Mouse (Mus musculus): ENCODE measurements around the gene Gsto1. TPM values are rescaled to one million over a fixed set of nuclear protein-coding genes. Genes with fewer than 3 reads are reported as not detected.

Gsto1 gene
- polyA plus RNA-seq, 2 experiments = 57.2 to 98.9 TPM

GRCm38 (mm10) chr19:47882151-47882881 is 27.5 kb downstream of the Gsto1 start:
- peak; percentile 65; the same call in 1 of the 2 replicates for ATAC-seq (ENCODE audit: insufficient read depth)
- Histone ChIP-seq H3K4me2 (ENCODE audit: low read depth) (no peak overlapping the region), H3K4me3 (ENCODE audit: insufficient read depth in 1 of 2, low read depth in 2 of 2, low read length in 2 of 2) (no peak overlapping the region)

DNA sequence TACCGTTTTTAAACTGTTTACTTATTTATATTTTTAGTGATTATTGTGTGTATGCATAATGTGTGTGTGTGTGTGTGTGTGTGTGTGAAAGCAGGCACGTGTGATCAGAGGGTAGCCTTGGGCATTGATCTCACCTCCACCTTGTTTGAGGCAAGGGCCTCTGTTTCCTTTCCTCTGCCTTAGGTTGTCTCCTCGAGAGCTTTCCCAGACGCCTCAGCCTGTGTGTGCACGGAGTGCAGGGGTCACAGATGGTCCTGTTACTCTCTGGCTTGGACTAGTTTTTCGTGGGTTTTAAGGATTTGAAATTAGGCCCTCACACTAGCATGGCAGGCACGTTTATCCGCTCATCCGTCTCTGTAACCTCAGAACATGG is 28.1 kb downstream of the Gsto1 start:
- Histone ChIP-seq H3K4me1 (replicated peaks; ENCODE audit: control insufficient read depth in 2 of 2, insufficient read depth in 2 of 2, low read length in 1 of 2) (no peaks in the 10 kb centered on the region), H3K36me3 (replicated peaks; ENCODE audit: control insufficient read depth, insufficient read depth, low read depth) (no peaks in the 10 kb centered on the region), H3K9ac (replicated peaks) (no peak overlapping the region), H3K4me2 (ENCODE audit: low read depth) (no peak overlapping the region), H3K27me3 (ENCODE audit: control insufficient read depth, insufficient read depth, low read length) (no peaks in the 10 kb centered on the region), H3K27ac (no peak overlapping the region), H3K9me3 (ENCODE audit: control insufficient read depth, low read length) (no peaks in the 10 kb centered on the region), H3K4me3 (ENCODE audit: insufficient read depth in 1 of 2, low read depth in 2 of 2, low read length in 2 of 2) (no peak overlapping the region)
- WGBS (ENCODE audit: insufficient replicate concordance) = 46% methylated on average over 9 of the region's 9 CpGs
- TF ChIP-seq CTCF (IDR thresholded peaks at IDR 0.05; ENCODE audit: low read depth) = no peak
- TF ChIP-seq EP300 (IDR thresholded peaks at IDR 0.05; ENCODE audit: low read depth) = no peak
- no peak for ATAC-seq (ENCODE audit: insufficient read depth)
- DNase-seq (ENCODE audit: low read depth in 3 of 3, low spot score in 3 of 3) = no peak

More at GRCm38 (mm10) chr19:47882151-47882881, 27.5 kb downstream of the Gsto1 start:
- 16% methylated on average over 11 of the region's 11 CpGs for WGBS (ENCODE audit: insufficient replicate concordance)
- H3K36me3 ChIP-seq (replicated peaks; ENCODE audit: control insufficient read depth, insufficient read depth, low read depth) = no peaks in the 10 kb centered on the region
- no peak overlapping the region for H3K9ac ChIP-seq (replicated peaks)
- H3K4me1 ChIP-seq (replicated peaks; ENCODE audit: control insufficient read depth in 2 of 2, insufficient read depth in 2 of 2, low read length in 1 of 2) = no peaks in the 10 kb centered on the region
- no peaks in the 10 kb centered on the region for H3K9me3 ChIP-seq (ENCODE audit: control insufficient read depth, low read length)
- no peak overlapping the region for H3K27ac ChIP-seq
- DNase-seq (ENCODE audit: low read depth in 3 of 3, low spot score in 3 of 3) = peak; percentile 62 to 70 (median 67)
- no peaks in the 10 kb centered on the region for H3K27me3 ChIP-seq (ENCODE audit: control insufficient read depth, insufficient read depth, low read length)
- peak; percentile 100 for TF ChIP-seq CTCF (IDR thresholded peaks at IDR 0.05; ENCODE audit: low read depth)
- no peak for TF ChIP-seq EP300 (IDR thresholded peaks at IDR 0.05; ENCODE audit: low read depth)

DNA sequence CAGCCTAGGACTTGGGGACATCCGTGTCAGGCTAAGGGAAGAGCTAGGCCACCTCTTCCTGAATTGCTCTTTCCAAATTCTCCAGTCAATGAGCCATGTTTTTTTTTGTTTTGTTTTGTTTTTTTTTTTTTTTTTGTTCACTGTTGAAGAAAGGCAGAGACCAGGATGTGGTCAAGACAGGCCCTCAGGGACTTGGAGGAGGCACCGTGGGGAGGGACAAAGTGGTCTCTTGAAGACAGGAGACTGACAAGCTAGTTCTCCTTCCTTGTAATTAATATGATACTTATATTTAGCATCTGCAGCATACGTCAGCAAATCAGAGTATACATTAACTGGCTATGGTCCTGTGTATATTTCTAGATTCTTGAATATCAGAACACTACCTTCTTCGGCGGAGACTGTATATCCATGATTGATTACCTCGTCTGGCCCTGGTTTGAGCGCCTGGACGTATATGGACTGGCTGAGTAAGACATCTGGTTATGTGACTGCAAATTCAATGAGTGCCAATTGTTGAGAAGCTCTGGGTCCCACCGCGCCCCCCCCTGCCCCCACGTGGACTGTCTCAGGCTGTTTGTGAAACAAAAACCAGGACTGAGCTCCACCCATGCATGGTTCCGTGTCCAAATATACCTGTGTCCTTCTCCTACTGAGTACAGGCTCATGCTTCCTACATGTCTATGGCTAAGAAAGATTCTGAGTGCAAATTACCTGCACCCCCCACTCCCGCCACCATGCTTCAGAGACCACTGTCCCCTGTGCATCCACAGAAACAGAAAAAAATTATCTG is 29.7 kb downstream of the Gsto1 start:
- H3K9me3 ChIP-seq (ENCODE audit: control insufficient read depth, low read length) = no peaks in the 10 kb centered on the region
- H3K4me3 ChIP-seq (ENCODE audit: insufficient read depth in 1 of 2, low read depth in 2 of 2, low read length in 2 of 2) = no peak overlapping the region
- no peak for ATAC-seq (ENCODE audit: insufficient read depth)
- H3K27me3 ChIP-seq (ENCODE audit: control insufficient read depth, insufficient read depth, low read length) = no peaks in the 10 kb centered on the region
- no peak overlapping the region for H3K9ac ChIP-seq (replicated peaks)
- H3K27ac ChIP-seq = no peak overlapping the region
- DNase-seq (ENCODE audit: low read depth in 3 of 3, low spot score in 3 of 3) = no peak
- TF ChIP-seq CTCF (IDR thresholded peaks at IDR 0.05; ENCODE audit: low read depth) (no peak), EP300 (IDR thresholded peaks at IDR 0.05; ENCODE audit: low read depth) (no peak)
- 56% methylated on average over 13 of the region's 13 CpGs for WGBS (ENCODE audit: insufficient replicate concordance)
- no peaks in the 10 kb centered on the region for H3K4me1 ChIP-seq (replicated peaks; ENCODE audit: control insufficient read depth in 2 of 2, insufficient read depth in 2 of 2, low read length in 1 of 2)
- no peaks in the 10 kb centered on the region for H3K36me3 ChIP-seq (replicated peaks; ENCODE audit: control insufficient read depth, insufficient read depth, low read depth)
- H3K4me2 ChIP-seq (ENCODE audit: low read depth) = no peak overlapping the region

DNA sequence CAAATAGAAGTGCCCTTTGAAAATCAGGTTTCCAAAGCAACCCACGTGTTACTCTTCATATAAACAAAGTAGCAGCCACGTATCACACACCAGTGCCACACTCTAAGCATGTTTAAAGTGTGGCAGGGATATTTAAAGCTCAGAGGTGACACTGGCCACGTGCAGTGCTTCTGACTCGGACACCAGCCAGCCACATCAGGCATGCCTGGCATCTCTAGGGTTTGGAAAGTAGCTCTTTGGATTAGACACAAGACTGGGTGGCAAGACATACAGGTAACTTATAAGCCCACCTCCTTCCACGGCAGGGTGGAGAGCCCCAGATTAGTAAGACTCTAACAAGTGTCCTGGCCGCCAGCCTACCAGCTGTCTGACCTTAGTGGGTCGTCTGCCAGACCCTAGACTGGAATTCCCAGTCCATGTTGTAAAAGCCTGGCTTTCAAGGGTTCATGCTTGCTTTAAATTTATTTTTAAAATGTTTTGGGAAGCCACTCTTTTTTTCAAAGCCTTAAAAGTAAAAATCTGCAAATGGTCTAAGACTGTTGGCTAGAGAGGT is 30.5 kb downstream of the Gsto1 start:
- Histone ChIP-seq H3K27me3 (ENCODE audit: control insufficient read depth, insufficient read depth, low read length) (no peaks in the 10 kb centered on the region), H3K9me3 (ENCODE audit: control insufficient read depth, low read length) (no peaks in the 10 kb centered on the region), H3K27ac (no peak overlapping the region), H3K4me1 (replicated peaks; ENCODE audit: control insufficient read depth in 2 of 2, insufficient read depth in 2 of 2, low read length in 1 of 2) (no peaks in the 10 kb centered on the region; a peak in 1 of 4 replicates), H3K4me3 (ENCODE audit: insufficient read depth in 1 of 2, low read depth in 2 of 2, low read length in 2 of 2) (no peak overlapping the region), H3K9ac (replicated peaks) (no peak overlapping the region), H3K4me2 (ENCODE audit: low read depth) (no peak overlapping the region), H3K36me3 (replicated peaks; ENCODE audit: control insufficient read depth, insufficient read depth, low read depth) (no peaks in the 10 kb centered on the region)
- TF ChIP-seq EP300 (IDR thresholded peaks at IDR 0.05; ENCODE audit: low read depth) = no peak
- no peak for TF ChIP-seq CTCF (IDR thresholded peaks at IDR 0.05; ENCODE audit: low read depth)
- ATAC-seq (ENCODE audit: insufficient read depth) (no peak), DNase-seq (ENCODE audit: low read depth in 3 of 3, low spot score in 3 of 3) (no peak)
- WGBS (ENCODE audit: insufficient replicate concordance) = 48% methylated on average over 7 of the region's 7 CpGs

DNA sequence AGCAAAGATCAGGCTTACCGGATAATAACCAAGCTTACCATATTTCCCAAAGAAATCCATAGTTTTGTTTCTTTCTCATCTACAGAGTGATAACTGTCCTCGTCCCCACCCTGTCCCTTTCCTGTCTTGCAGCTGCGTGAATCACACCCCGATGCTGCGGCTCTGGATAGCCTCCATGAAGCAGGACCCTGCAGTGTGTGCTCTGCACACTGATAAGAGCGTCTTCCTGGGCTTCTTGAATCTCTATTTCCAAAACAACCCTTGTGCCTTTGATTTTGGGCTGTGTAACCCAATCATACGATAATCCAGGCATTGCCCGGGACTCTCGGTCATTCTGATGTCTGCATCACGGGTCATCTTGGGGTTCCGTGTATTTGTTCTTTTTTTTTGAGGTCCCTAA is 31.1 kb downstream of the Gsto1 start:
- H3K9me3 ChIP-seq (ENCODE audit: control insufficient read depth, low read length) = no peaks in the 10 kb centered on the region
- ATAC-seq (ENCODE audit: insufficient read depth) (no peak), DNase-seq (ENCODE audit: low read depth in 3 of 3, low spot score in 3 of 3) (no peak)
- no peak for TF ChIP-seq CTCF (IDR thresholded peaks at IDR 0.05; ENCODE audit: low read depth)
- TF ChIP-seq EP300 (IDR thresholded peaks at IDR 0.05; ENCODE audit: low read depth) = no peak
- 43% methylated on average over 11 of the region's 11 CpGs for WGBS (ENCODE audit: insufficient replicate concordance)
- no peak overlapping the region for H3K4me2 ChIP-seq (ENCODE audit: low read depth)
- no peaks in the 10 kb centered on the region for H3K27me3 ChIP-seq (ENCODE audit: control insufficient read depth, insufficient read depth, low read length)
- no peak overlapping the region for H3K9ac ChIP-seq (replicated peaks)
- H3K4me3 ChIP-seq (ENCODE audit: insufficient read depth in 1 of 2, low read depth in 2 of 2, low read length in 2 of 2) = no peak overlapping the region
- no peaks in the 10 kb centered on the region for H3K36me3 ChIP-seq (replicated peaks; ENCODE audit: control insufficient read depth, insufficient read depth, low read depth)
- peaks cover 0 to under 1% of the 10 kb centered on the region in 2 experiments; a peak in 1 of 4 replicates for H3K4me1 ChIP-seq (replicated peaks; ENCODE audit: control insufficient read depth in 2 of 2, insufficient read depth in 2 of 2, low read length in 1 of 2)
- H3K27ac ChIP-seq = no peak overlapping the region
